ENCODE assay signal across 1 mouse cellular context in genomic region chr7:140908634-140909107, GRCm38 (mm10).
TF ChIP-seq lines count a peak whose summit lies in the region.

No protein-coding gene starts in this region.

TF ChIP-seq in CH12.LX, 34 proteins besides CTCF, POLR2A, EP300 and RAD21:
- peak; percentile 61 for TF ChIP-seq ZC3H11A (IDR thresholded peaks at IDR 0.05; ENCODE audit: low read depth, low read length)
- TF ChIP-seq MAX (IDR thresholded peaks at IDR 0.05; ENCODE audit: low read length) = no peak
- peak; percentile 70; the same call in 1 of the 2 replicates for TF ChIP-seq MXI1 (IDR thresholded peaks at IDR 0.05; ENCODE audit: low read depth, low read length)
- peak; percentile 98 for TF ChIP-seq SMC3 (IDR thresholded peaks at IDR 0.05; ENCODE audit: low read depth, low read length)
- TF ChIP-seq BHLHE40 (IDR thresholded peaks at IDR 0.05; ENCODE audit: low read depth, low read length) = peak; percentile 43; the same call in 1 of the 2 replicates
- TF ChIP-seq GABPA (IDR thresholded peaks at IDR 0.05; ENCODE audit: insufficient replicate concordance, low read depth, low read length) = no peak
